Mouse (Mus musculus) cerebellum, adult 9-11 months (tissue): Measurements from ENCODE around the gene Zfp865.
"Not testable (repeated sequence)": the region's sequence is repeated elsewhere in the genome, so short reads cannot be mapped to it uniquely, and the experiment has no call there.

Experiments
- DNase-seq: peaks from one replicate; pipeline ENCODE4 v3.0.0; 2022

Zfp865 gene

GRCm38 (mm10) chr7:5016057-5016456 is 4.1 kb upstream of the Zfp865 start:
- peak; percentile 54 for DNase-seq

GRCm38 (mm10) chr7:5016920-5017319 is 3.3 kb upstream of the Zfp865 start:
- peak; percentile 48 for DNase-seq

- peak; percentile 70 for DNase-seq
Observed at GRCm38 (mm10) chr7:5017352-5017751, 2.8 kb upstream of the Zfp865 start.

GRCm38 (mm10) chr7:5017931-5018330 is 2.2 kb upstream of the Zfp865 start:
- no peak for DNase-seq

GRCm38 (mm10) chr7:5019576-5019975 is 600 bp upstream of the Zfp865 start:
- DNase-seq: not testable (repeated sequence)

- DNase-seq: peak; percentile 73
Observed at GRCm38 (mm10) chr7:5020685-5021084, 509 bp downstream of the Zfp865 start.

GRCm38 (mm10) chr7:5021197-5021596 is 1.0 kb downstream of the Zfp865 start:
- no peak for DNase-seq

- peak; percentile 29 for DNase-seq
Observed at GRCm38 (mm10) chr7:5029543-5029942, 9.4 kb downstream of the Zfp865 start.

GRCm38 (mm10) chr7:5029946-5030345 is 9.8 kb downstream of the Zfp865 start:
- peak; percentile 10 for DNase-seq

GRCm38 (mm10) chr7:5030554-5031275 is 10.5 kb downstream of the Zfp865 start:
- peak; percentile 32 for DNase-seq

GRCm38 (mm10) chr7:5031496-5031895 is 11.3 kb downstream of the Zfp865 start:
- peak; percentile 25 for DNase-seq

- no peak for DNase-seq
Observed at GRCm38 (mm10) chr7:5033818-5034217, 13.6 kb downstream of the Zfp865 start, which contains the start of gene 4632433K11Rik. Gene 4632433K11Rik, plus strand, starts transcription at chr7:5034118.

- peak; percentile 39 for DNase-seq
Observed at GRCm38 (mm10) chr7:5035628-5036027, 15.5 kb downstream of the Zfp865 start.

GRCm38 (mm10) chr7:5036136-5036535 is 16.0 kb downstream of the Zfp865 start:
- DNase-seq: peak; percentile 43

GRCm38 (mm10) chr7:5037026-5037425 is 16.9 kb downstream of the Zfp865 start:
- DNase-seq: peak; percentile 37

GRCm38 (mm10) chr7:5037467-5037866 is 17.3 kb downstream of the Zfp865 start:
- DNase-seq: no peak

- peak; percentile 96 for DNase-seq
Observed at GRCm38 (mm10) chr7:5038109-5038732, 18.0 kb downstream of the Zfp865 start, which contains the start of gene Zfp784. Gene Zfp784, minus strand, starts transcription at chr7:5038446.

GRCm38 (mm10) chr7:5038940-5039339 is 18.8 kb downstream of the Zfp865 start:
- no peak for DNase-seq

- no peak for DNase-seq
Observed at GRCm38 (mm10) chr7:5044981-5045380, 24.8 kb downstream of the Zfp865 start.

GRCm38 (mm10) chr7:5046112-5046511 is 25.9 kb downstream of the Zfp865 start:
- DNase-seq: no peak

- peak; percentile 34 for DNase-seq
Observed at GRCm38 (mm10) chr7:5047313-5047712, 27.1 kb downstream of the Zfp865 start.

- DNase-seq: peak; percentile 86
Observed at GRCm38 (mm10) chr7:5051193-5052192, 31.3 kb downstream of the Zfp865 start, which contains the start of gene Zfp580. Gene Zfp580, plus strand, starts transcription at chr7:5051538.

- DNase-seq: no peak
Observed at GRCm38 (mm10) chr7:5052438-5052837, 32.3 kb downstream of the Zfp865 start.
